Mouse (Mus musculus) lung, postnatal 10 days (tissue): ENCODE data around the gene Sfxn5.

ENCODE experiments used
- DNase-seq: peaks from one replicate; pipeline ENCODE4 v3.0.0; 2021

Sfxn5 gene

DNA sequence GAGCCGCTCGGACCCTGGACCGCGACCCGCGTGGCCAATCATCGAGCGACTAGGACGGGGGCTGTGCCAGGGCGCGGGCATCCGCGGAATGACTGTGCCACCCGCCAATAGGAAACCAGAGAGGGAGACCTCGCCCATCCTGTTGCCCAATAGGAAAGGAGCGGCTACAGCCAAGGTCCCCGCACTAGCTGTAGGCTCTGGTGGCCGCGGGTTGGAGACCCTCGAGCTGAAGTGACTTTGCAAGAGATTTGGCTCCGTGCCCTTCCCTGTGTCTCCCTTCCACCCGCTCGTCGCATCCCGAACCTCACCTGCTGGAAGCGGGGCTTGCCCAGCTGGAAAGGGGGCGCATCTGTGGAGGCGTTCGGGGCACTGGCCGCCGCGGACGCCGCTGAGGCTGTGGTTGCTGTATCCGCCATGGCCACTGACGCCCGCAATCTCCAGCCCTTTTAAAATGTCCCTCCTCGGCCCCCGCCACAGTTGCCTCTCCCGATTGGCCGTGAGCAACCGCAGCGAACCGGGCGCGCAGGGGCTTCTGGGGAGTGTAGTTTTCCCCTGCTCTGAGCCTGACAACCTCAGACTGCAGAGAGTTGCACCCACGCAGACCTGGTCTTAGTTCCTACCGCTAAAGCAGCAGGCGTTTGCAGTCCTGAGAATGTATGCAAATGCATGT lies at the start of gene Sfxn5:
Gene Sfxn5 (minus strand): TSS at position 423 of the 670 bp plus-strand sequence.
- peak; percentile 98 for DNase-seq

DNA sequence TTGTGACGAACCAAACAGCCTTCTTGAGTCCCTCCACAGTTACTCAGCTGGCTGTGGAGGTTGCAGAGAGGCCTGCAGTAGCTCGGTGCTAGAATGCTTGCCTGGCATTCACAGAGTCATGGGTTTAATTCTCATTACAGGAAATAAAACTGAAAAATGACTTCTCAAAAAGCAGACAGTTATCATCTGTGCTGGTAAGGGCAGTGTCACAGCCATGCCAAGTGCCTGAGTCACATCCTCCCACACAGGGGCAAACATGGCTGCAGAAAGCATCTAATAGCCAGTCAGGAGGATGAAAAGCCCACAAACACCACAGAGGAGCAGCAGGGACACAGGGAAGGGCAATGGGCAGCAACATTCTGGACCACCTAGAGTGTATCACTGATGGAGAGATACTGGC lies 49.6 kb upstream of the Sfxn5 start:
- no peak for DNase-seq

DNA sequence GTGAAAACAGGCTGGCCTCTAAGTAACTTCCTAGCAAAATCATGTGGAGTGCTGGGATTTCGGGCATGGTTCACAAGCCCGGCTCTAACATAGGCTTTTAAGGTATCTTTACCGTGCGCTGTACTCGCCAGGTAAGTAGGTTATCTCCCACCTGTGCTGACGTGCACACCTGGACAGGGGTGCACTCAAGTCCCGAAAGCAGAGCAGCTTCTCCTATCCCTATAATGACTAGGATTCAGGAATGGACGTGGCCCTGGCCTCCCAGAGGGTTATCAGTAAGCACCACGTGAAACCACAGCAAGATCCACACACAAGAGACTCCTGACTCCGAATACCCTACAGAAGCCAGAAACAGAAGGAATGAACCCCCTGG lies 48.4 kb upstream of the Sfxn5 start:
- no peak for DNase-seq

DNA sequence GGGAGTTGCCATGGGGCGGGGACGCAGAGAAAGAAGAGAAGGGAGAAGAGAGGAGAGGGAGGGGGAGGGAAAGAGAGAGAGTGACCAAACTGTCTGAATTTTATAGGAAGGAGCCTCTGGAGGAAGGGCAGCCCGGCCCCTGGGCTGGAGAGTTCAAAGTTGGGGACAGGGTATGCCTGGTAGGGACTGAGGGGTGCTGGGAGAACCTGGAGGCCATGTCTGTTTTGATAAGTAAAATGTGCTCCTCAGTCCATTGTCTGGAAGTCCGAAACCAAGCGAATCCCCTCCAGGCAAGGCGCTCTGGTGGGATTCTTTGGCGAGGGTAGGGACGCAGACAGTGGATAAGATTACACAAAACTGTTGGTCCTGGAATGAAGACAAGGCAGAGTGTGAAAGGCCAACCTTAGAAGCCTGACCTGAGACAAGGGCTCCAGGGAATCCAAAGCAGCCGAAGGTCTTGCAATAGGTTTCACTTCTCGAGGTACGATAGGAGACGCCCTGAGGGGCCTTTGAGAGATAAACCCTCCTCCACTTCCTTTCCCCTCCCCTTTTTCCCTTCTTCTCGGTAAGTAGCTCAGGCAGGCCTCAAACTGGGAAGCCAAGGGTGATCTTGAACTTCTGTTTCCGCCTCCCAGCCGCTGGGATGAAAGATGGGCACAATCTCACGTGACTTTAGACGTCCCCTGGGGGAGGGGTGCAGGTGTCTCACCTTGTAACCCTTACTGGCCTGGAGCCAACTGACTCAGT lies 47.9 kb upstream of the Sfxn5 start:
- no peak for DNase-seq

DNA sequence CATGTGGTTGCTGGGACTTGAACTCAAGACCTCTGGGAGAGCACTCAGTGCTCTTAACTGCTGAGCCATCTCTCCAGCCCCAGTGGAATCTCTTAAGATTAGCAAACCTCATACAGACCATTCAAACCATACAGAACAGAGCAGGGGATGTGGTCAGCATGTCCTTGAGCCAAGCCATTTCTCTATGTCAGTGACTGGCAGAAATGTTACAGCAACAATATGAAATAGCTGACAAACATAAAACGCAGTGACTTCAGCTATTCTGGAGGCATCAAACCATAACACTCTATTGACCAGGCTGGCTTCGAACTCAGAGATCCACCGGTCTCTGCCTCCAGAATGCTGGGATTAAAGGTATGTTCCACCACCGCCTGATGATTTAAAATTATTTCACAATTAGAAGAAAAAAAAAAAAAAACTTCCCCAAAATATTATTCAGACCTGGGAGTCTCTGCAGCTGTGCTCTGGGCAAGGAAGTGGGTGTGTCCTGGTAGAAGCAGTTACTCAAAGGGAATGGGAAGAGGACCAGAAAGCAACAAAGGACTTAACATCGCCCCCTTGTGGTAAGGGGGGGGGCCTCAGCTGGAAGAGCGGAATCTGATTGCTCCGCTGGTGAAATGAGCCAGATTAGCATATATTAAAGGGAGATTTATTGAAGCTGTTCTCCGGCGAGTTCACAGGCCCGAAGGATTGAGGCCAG lies 47.1 kb upstream of the Sfxn5 start:
- DNase-seq = peak; percentile 94

DNA sequence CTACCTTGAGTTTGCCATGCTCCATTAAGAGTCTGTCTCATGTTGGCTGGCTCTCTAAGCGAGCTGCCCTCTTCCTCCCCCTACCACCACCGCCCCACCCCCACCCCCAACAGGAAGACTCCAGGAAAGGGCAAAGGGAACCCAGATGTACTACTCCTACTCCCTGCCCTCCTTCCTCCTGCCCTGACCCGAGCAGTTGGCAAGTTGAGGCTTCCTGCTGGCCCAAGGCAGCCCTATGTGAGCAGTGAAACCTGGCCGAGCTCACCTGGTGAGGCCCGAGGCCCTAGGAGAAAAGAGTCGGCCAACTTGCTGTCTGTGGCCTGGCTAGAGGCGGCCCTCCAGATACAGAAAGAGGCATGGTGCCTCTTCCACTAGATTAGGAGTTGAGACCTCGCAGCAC lies 45.4 kb upstream of the Sfxn5 start:
- DNase-seq = no peak

DNA sequence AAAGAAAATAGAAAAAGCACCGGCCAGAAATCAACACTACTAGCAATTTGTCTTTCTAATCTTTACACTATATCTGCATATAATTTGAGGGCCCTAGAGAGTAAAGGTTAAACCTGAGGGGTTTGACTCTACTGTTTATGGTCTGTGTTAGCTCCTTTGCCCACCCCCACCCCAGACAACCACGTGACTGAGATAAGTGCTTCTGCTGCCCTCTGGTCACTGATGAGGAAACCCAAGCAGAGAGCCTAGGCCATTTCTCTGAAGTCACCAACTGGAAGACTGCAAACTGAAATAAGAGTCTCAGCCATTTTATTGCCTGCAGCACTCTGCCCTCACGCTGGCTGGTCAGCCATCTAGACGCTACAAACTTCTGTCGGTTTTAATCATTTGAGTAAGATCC lies 44.7 kb upstream of the Sfxn5 start:
- DNase-seq = no peak

DNA sequence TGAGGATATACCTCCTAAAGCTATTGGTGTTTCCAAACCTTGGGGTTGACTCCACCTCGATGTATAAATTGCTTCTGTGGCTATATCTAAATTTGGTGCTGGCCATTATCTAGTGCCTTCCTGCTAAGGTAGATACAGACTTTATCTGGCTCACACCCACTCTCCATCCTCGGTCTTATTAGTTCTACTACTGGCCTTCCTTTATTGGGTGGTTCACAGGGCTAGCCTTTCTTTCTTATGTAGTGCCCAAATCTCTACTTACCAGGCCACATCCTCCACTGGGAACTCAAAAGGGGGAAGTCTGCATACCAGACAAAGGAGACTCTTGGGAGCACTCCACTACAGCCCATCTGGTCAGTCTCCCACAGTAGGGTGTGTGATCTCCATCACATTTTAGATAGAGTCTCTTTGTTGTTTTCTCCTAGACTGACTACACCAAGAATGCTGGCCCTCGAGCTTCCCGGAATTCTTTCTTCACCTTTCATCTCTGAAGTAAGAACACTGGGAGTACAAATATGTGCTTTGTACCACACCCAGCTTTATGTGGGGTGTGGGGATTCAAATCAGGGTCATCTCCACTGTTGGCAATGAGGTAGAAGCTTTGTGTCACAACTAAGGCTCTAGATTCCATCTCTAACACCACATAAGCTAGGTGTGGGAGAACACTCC lies 44.0 kb upstream of the Sfxn5 start:
- no peak for DNase-seq

DNA sequence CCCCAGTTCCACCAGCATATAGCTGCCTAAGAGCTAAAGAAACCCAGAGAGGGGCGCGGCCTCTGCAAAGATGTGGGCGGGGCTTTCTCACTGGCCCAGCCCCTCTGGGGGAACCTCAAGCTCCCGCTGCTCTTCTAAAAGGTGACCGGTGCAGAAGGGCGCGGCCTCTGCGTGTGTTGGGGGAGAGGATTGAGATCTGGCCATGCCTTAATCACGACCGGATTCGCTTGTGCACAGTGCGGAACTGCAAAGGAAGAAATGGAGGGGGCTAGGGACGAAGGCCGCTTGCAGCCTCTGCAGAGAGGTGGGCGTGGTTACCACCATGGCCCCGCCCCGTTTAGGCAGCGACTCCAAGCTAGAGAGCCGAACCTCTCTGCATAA lies 41.5 kb upstream of the Sfxn5 start:
- DNase-seq = peak; percentile 98

DNA sequence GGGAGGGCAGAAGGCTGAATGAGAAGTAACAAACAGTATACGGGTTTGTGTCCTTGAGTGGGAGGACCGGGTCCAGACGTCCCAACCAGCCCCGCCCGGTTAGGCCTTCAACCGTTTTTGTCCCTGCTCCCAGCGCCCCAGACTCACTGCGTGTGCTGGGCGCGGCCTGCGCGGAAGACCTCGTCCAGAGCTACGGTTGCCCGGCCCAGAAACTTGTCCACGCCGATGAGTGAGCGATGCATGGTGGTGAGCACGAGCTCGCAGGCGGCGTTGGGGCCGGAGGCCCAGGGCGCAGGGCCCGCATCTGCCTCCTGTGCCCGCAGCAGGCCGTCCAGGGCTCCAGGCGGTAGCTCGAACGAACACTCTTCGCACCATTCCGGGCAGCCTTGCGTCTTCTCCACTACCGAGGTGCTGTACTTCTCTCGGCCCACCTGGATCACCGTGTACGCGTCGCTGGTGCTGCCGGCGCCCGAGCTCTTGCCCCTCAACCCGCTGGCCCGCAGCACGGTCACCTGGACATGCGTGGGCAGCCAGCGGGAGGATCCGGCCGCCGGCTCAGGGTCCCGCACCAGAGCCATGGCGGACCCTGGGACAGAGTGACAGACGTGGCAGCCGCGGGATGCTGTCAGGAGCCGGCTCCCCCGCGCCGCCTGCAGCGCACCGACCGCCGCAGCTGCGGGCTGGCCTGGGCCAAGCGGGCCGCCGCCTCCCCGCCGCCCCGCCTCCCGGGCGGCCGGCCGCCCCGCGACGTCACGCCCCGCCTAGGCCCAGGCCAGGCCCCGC lies 40.9 kb upstream of the Sfxn5 start, which contains the start of gene Rab11fip5:
Gene Rab11fip5 (minus strand): TSS at position 684 of the 783 bp plus-strand sequence.
- DNase-seq = peak; percentile 55

DNA sequence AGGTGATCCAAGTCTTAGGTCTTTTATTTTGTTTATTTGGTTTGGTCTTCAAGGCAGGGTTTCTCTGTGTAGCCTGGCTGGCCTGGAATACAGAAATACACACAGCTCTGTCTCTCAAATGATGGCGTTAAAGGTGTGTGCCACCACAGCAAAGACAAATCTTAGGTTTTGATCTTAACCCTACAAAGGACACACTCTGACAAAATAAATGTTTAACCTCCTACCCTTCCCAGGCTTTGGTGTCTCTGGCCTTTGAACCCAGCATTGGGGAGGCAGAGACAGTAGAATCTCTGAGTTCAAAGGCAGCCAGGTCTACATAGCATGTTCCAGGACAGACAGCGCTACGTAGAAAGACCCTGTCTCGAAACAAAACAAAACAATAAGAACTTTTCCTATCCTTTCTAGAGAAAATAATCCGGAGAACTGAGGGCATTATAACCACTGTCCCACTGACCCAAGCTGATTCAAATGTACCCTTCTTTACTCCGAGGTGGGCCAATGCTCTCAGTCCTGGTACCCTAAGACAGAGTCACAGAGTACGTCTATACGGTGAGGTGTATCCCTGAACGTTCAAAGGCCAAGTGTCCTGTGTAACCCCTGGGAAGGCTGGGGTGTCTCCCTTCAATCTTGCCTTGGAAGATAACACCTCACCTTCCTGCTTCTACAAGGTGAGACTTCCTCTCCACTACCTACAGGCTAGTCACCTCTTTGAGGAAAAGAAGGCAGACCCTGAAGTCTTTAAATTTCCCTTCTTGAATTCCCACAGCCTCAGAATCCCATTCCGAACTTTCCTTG lies 40.0 kb upstream of the Sfxn5 start:
- no peak for DNase-seq

DNA sequence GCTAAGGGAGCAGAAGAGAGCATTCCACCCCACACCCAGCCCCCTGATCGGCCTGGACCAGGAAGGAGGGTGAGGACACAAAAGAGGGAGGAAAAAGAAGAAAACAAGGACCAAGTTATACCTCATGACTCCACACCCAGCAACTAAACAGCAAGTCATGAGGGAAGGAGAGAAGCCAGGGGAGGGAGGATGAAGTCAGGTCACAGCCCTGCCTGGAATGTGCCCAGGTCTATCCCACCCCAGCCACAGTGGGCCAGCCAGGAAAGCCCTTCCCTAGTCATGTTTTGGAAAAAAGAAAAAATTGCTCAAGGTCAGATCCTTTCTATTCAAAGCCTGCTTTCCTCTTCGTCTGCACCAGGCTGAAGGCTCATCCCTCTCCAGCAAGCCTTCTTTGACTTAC lies 39.3 kb upstream of the Sfxn5 start:
- DNase-seq = no peak

DNA sequence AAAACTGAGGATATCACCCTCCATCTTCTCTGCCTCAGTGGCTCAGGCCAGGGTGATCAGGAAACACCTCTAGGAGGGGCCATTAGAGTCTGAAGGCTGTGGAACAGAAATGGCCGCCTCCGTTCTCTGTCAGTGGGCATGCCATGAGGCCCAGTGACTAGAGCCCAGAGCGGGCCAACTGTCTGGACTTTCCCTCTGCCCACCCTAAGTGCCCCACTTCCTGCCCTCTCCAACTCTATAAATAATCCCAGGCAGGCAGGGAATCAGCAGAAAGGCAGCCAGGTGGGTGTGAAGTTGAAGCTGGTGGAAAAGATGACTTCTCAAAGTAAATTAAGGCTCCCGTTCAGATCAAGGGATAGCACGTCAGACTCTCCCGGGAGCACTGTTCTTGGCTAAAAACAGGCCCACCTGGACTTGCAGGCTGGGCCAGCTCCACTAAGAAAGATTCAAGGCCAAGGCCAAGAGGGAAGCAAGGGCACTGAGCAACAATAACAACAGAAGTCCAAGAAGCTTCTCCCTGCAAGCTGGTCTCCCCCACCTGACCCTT lies 38.7 kb upstream of the Sfxn5 start:
- DNase-seq = no peak

DNA sequence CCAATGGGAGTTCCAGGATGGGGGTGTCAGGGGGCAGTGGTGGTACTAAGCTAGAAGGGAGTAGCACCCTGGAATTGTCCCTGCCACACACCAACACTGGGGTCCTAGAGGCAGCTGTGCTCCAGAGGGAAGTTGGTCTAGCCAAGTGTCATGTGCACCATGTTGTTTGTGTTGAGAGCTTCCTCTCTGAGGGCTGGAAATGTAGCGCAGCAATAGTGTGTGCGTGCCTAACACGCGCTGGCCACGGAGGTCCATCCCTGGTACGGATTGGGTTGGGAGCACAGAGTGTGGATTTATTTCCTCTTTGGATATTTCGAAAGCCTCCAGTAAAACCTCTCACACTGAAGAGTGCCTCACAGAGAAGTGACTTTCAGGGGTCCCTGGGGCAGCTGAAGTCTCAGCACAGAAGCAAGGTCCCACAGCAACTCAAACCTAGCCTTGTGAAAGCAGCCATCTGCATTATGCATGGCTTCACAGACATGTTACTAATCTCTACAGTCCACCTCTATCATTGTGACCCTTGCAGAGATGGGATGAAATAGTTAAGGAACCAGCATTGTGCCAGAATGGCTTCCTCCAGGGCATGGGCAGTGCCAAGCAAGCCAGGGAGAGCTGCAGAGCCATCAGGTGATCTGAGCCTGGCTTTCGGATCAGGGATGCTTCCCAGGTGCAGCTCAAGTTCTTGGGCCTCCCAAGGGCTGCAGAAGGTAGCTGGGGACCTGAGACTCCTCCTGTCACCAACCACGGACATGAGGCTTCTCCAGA lies 37.6 kb upstream of the Sfxn5 start:
- DNase-seq = no peak

DNA sequence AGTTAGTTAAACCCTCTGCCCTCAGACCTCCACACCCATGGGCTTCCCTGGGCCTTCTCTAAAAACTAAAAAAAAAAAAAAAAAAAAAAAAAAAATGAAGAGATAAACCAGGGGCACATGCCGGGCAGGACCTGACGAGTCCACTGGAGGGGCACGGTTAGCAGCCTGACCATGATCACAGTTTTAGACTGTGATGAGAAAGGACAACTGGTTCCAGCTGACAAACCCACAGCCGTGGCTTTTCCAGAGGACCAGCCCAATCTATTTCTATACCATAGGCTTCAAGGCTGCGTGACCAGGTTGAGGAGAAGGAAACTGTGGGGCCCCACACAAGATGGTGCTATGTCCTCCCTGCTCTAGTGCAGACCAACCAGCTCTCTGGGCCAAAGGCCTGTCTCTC lies 36.8 kb upstream of the Sfxn5 start:
- DNase-seq = no peak

DNA sequence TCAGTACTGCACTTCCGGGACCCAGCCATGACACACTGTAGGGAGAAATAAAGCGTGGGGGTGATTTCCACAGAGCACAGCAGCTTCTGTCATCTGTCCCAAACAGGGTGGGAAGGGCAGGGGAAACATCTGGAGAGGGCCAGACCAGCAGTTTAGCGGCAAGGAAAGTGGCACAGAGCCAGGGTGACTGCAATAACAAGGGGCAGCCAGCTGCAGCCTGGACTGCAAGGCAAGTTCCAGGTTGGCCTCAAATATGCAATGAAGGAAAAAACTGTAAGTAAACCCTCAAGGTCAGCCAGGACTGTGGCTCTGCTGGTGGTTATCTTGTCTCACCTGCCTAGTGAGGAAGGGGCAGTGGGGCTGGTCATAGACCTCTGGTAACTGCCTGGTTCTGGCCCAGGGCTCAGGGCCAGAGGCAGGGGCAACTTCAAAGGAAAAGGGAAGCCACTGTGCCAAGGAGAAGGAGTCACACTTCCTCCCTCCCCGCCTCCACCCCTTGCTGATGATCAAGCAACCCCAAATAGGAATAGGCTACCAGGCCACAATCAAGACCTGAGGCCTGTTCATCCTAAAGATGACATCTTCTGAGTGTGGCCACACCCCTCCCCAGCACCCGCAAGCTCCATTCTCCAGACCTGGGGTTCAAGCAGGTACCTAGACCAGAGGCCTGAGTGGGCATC lies 36.1 kb upstream of the Sfxn5 start:
- peak; percentile 87 for DNase-seq

DNA sequence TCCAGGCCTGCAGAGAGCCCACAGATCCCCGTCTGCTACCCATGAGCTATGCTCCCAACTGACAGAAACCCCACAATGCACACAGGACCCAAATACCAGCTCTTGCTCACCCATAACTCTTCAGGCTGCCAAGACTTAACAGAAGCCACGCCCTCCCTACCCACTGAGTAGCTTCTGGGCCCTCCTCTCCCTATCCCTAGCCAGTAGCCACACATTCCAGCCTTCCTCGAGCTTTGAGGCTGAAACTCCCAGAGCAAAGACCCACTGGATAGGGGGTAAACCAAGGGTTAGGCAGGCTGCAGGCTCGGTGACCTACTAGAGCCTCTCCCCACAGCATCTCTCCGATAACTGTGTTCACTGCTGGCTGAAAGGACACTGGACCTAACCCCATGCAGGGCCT lies 35.5 kb upstream of the Sfxn5 start:
- no peak for DNase-seq

DNA sequence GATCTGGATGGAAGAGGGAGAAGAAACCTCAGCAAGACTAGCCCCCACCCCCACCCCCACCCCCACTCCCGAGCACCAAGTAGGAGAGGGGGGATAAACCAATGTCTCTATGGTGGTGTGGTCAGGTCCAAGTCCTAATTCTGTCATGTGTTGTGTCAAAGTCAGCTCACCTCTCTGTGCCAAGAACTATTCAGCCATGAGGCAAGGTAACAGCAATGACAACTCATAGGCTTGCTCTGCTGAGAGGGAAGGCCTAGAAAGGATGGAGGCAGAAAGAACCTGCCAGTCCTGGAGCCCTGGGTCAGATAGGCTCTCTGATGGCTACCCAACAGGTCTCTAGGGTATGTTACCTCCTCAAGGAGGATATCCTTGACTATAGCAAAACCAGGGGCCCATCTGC lies 34.9 kb upstream of the Sfxn5 start:
- no peak for DNase-seq

DNA sequence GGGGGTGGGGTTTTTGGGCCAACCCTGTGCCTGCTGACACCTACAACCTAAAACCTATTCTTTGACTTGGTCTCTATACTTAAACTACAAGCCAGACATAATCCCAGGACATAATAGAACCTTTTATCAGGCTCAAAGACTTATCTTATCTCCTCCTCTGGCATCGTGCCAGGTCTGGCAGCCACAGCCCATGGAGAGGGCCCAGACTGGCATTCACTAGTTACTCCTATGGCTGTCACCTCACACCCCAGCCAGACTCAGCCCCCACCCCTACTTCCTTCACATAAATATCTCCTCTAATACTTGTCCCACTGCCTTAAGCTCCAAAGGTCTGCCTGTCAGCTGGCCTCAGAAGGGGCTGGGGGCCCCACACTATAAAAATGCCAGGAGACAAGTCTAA lies 33.2 kb upstream of the Sfxn5 start:
- peak; percentile 37 for DNase-seq

DNA sequence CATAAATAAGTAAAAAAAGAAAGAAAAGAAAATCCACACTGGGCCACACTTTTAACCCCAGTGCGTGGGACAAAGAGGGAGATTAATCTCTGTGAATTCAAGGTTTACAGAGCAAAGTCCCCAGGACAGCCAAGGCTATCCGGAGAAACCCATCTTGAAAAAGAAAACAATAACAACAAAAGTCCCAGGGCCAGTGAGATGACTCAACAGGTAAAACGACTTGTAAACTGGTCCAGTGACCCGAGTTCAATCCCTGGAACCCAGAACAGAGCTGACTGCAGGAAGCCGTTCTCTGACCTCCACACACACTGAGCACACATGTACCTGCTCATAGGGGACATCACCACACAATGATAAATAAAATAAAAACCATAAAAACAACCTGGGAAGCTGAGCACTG lies 31.2 kb upstream of the Sfxn5 start:
- DNase-seq = no peak
